ENCODE assay signal across 10 mouse cellular contexts in genomic region chr17:56467456-56467884, GRCm38 (mm10). TPM values are rescaled to one million over a fixed set of nuclear protein-coding genes. Genes with fewer than 3 reads are reported as not detected.
DNase-seq lines count a peak whose midpoint lies in the region; ATAC-seq and TF ChIP-seq lines count a peak whose summit lies in the region.
"Had no signal": no experiment of that assay in that cellular context is flagged by ENCODE, and none has a peak within 500 bp of the region (broad histone marks: within the 10 kb centered on the region; RNA-seq: fewer than 3 reads in every experiment).

No protein-coding gene starts in this region.

- H3K4me1 ChIP-seq in kidney, embryonic 15.5 days, result peaks cover 95% of the 10 kb centered on the region
- H3K4me1 ChIP-seq in stomach, postnatal 0 days (replicated peaks; ENCODE audit: control insufficient read depth, insufficient read depth), result peaks cover 18% of the 10 kb centered on the region

- WGBS in kidney, embryonic 15.5 days, result 38% methylated on average over 7 of the region's 7 CpGs
- 16% methylated on average over 7 of the region's 7 CpGs for WGBS in stomach, postnatal 0 days

- 0 out of 2 replicates have a peak, but pooled peaks cover 2% of the 10 kb centered on the region for H3K36me3 ChIP-seq in kidney, embryonic 15.5 days
- no peaks in the 10 kb centered on the region for H3K36me3 ChIP-seq in stomach, postnatal 0 days (ENCODE audit: control insufficient read depth, insufficient read depth, low read length)

- H3K27me3 ChIP-seq in kidney, embryonic 15.5 days, result peaks cover 5% of the 10 kb centered on the region; the same call in 1 of the 2 replicates
- no peaks in the 10 kb centered on the region for H3K27me3 ChIP-seq in stomach, postnatal 0 days (ENCODE audit: control insufficient read depth, insufficient read depth, low read length)

- no peak for TF ChIP-seq CTCF in stomach, postnatal 0 days (IDR thresholded peaks at IDR 0.05; ENCODE audit: low read depth)

- no peak for TF ChIP-seq EP300 in stomach, postnatal 0 days (optimal IDR thresholded peaks at IDR 0.05)

- no peak overlapping the region for H3K4me3 ChIP-seq in kidney, embryonic 15.5 days (replicated peaks)
- no peak overlapping the region for H3K4me3 ChIP-seq in stomach, postnatal 0 days (ENCODE audit: low read depth, low read length)
- H3K4me3 ChIP-seq: megakaryocyte, embryonic 14.5 days had no signal

- H3K9ac ChIP-seq in kidney, embryonic 15.5 days, result 0 out of 2 replicates have a peak overlapping the region, but pooled peaks have one; percentile 21
- 0 out of 2 replicates have a peak overlapping the region, but pooled peaks have one; percentile 23 for H3K9ac ChIP-seq in stomach, postnatal 0 days (ENCODE audit: low read length)

- DNase-seq in cerebellum, adult 9-11 months, result peak; percentile 64
- no peak for DNase-seq in cerebellum, adult 8-10 months
- DNase-seq in ovary, postnatal 14 days (ENCODE audit: low spot score), result peak; percentile 63
- DNase-seq in ovary, postnatal 36 days (ENCODE audit: low spot score), result no peak
- peak; percentile 77 for DNase-seq in lung, postnatal 36 days
- DNase-seq in stomach, postnatal 0 days (ENCODE audit: low spot score), result peak; percentile 74
- no peak for DNase-seq in c-Kit-positive CD71-positive TER-119-positive erythroid progenitor cells, embryonic 14.5 days (ENCODE audit: low spot score)

- no peak for ATAC-seq in kidney, embryonic 15.5 days (replicated peaks; ENCODE audit: low FRiP score)
- peak; percentile 45 for ATAC-seq in stomach, postnatal 0 days (ENCODE audit: low FRiP score, low TSS enrichment)

- H3K4me2 ChIP-seq in kidney, embryonic 15.5 days, result peak overlapping the region; percentile 42
- peak overlapping the region; percentile 27; the same call in 1 of the 2 replicates for H3K4me2 ChIP-seq in stomach, postnatal 0 days (replicated peaks; ENCODE audit: low read depth)

- peak overlapping the region; percentile 91 for H3K27ac ChIP-seq in kidney, embryonic 15.5 days
- peak overlapping the region; percentile 81 for H3K27ac ChIP-seq in stomach, postnatal 0 days (replicated peaks)

- no peaks in the 10 kb centered on the region for H3K9me3 ChIP-seq in kidney, embryonic 15.5 days (replicated peaks)
- no peaks in the 10 kb centered on the region for H3K9me3 ChIP-seq in stomach, postnatal 0 days (ENCODE audit: control insufficient read depth, low read length)

RNA-seq across cellular contexts. Expression of gene Ptprs, which starts 8.8 kb away (rescaled TPM):
- 81.5 and 95.6 TPM in 2 replicates for polyA plus RNA-seq in kidney, embryonic 15.5 days (2015; fragmentation: Nextera tagmentation; extraction: Ambion mirVana)
- polyA plus RNA-seq in stomach, postnatal 0 days (2015; fragmentation: Nextera tagmentation; extraction: Ambion mirVana), result 22.2 and 22.8 TPM in 2 replicates

RNA-seq across cellular contexts. Expression of gene Znrf4, which starts 44.8 kb away (rescaled TPM):
- polyA plus RNA-seq in kidney, embryonic 15.5 days (2015; fragmentation: Nextera tagmentation; extraction: Ambion mirVana), result not detected in 2 replicates
- not detected in 2 replicates for polyA plus RNA-seq in stomach, postnatal 0 days (2015; fragmentation: Nextera tagmentation; extraction: Ambion mirVana)
- polyA plus RNA-seq: C2C12 had no signal

Comparison
In these comparisons a context has a peak if more than half of its experiments do, and no peak if none do; other contexts are left out.
1. DNase-seq: peak in cerebellum, adult 9-11 months (single experiment), ovary, postnatal 14 days (single experiment), lung, postnatal 36 days (single experiment) and stomach, postnatal 0 days (single experiment); none in cerebellum, adult 8-10 months (single experiment), ovary, postnatal 36 days (single experiment) and c-Kit-positive CD71-positive TER-119-positive erythroid progenitor cells, embryonic 14.5 days (single experiment).